Mouse (Mus musculus): ENCODE data around the gene Gm20388.

DNA sequence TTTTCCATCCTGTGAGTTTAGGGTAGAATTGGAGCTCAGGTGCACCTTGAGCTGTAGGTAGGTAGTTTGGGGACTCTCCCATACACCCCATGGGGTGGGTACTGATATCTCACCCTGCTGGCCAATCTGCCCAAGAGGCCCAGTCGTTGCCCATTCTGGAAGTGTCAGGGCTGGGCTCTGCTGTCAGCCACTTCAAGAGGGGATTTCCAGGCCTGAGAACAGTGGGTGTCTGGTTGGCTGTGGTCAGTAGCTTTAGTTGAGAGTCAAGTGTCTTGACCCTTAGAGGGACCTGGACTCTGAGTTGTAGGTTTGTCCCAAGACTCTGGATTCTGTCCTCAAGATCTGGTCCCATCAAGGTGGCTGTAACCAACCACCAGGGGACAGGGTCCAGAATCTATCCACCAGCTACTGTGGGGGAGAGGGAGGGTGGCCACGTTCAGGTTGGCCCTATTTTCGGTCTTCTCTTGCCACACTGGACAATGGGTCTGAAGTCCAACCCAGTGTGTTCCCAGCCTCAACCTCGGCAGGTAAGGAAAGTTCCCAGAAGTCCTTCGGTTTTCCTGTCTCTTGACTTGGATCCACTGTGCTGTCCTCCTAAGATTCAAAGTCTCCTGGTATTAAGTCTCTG, 580.6 kb downstream of the Gm20388 start:
- no peak for TF ChIP-seq POLR2A (IDR thresholded peaks at IDR 0.05; ENCODE audit: borderline replicate concordance, control insufficient read depth, low read depth, low read length)
- no peak for TF ChIP-seq CTCF (IDR thresholded peaks at IDR 0.05; ENCODE audit: control insufficient read depth, insufficient read depth, low read length)

Data from bone marrow, adult 2 months (tissue).